Mouse (Mus musculus): ENCODE measurements around the gene D5Ertd579e. TPM values are rescaled to one million over a fixed set of nuclear protein-coding genes. Genes with fewer than 3 reads are reported as not detected.
"Not testable (repeated sequence)": the region's sequence is repeated elsewhere in the genome, so short reads cannot be mapped to it uniquely, and the experiment has no call there.

The D5Ertd579e gene
- polyA plus RNA-seq, 1 experiment: 14.4 TPM

DNA sequence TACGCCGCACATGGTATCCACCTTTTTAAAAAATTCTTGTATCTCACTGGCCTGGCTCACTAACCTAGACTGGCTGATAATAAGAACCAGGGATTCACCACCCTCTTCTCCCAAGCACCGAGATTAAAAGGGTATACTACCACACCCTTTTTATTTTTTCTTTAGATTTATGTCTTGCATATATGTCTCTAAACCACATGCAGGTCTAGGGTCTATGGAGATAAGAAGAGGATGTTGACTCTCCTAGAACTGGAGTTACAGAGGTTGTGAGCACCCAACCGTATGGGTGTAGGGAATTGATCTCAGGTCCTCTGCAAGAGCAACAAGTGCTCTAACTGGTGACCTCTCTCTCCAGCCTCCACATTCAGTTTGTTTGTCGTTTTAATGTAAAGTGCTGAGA lies 17.9 kb downstream of the D5Ertd579e start:
- H3K27ac ChIP-seq (ENCODE audit: insufficient read depth, low read length): no peak overlapping the region
- WGBS: 82% methylated on average over 5 of the region's 5 CpGs

DNA sequence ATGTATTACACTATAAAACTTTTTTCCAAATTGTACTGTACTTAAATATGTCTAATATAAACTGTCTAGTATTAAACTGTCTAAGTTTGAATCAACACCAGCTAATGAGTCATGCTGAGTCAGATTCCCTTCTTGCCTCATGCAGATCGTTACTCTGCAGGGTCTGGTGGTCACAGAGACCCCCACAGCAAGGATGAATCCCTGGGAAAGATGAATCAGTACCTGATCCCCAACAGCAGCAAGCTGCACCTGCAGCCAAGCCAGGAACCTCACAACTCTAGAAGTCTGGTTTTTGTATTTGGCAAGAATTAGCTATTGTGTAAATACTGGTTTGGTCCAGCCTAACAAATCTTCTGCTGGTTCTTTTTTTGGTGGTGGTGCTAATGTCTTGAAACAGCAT lies 20.4 kb downstream of the D5Ertd579e start:
- 58% methylated on average over 1 of the region's 1 CpGs for WGBS
- no peak for TF ChIP-seq CTCF (IDR thresholded peaks at IDR 0.05; ENCODE audit: extremely low read depth, insufficient read depth, insufficient read length, insufficient replicate concordance)
- no peak for TF ChIP-seq POLR2A (IDR thresholded peaks at IDR 0.05; ENCODE audit: low read depth, low read length)
- H3K4me3 ChIP-seq (ENCODE audit: extremely low read depth, insufficient read depth, insufficient read length): no peak overlapping the region
- DNase-seq (ENCODE audit: low read depth in 1 of 2, low spot score in 2 of 2): no peak
- no peak overlapping the region for H3K27ac ChIP-seq (ENCODE audit: insufficient read depth, low read length)
- no peaks in the 10 kb centered on the region for H3K27me3 ChIP-seq (ENCODE audit: control insufficient read depth, insufficient read depth, low read length)
- H3K4me1 ChIP-seq (ENCODE audit: control insufficient read depth, insufficient read depth, insufficient read length): no peaks in the 10 kb centered on the region
- peaks cover 3% of the 10 kb centered on the region; the same call in 1 of the 2 replicates for H3K36me3 ChIP-seq (ENCODE audit: control insufficient read depth, insufficient read depth, low read length)

More for the DNA sequence above, 17.9 kb downstream of the D5Ertd579e start:
- Histone ChIP-seq H3K36me3 (ENCODE audit: control insufficient read depth, insufficient read depth, low read length) (no peaks in the 10 kb centered on the region), H3K4me1 (ENCODE audit: control insufficient read depth, insufficient read depth, insufficient read length) (no peaks in the 10 kb centered on the region), H3K27me3 (ENCODE audit: control insufficient read depth, insufficient read depth, low read length) (no peaks in the 10 kb centered on the region), H3K4me3 (ENCODE audit: extremely low read depth, insufficient read depth, insufficient read length) (no peak overlapping the region)
- TF ChIP-seq POLR2A (IDR thresholded peaks at IDR 0.05; ENCODE audit: low read depth, low read length): no peak
- TF ChIP-seq CTCF (IDR thresholded peaks at IDR 0.05; ENCODE audit: extremely low read depth, insufficient read depth, insufficient read length, insufficient replicate concordance): no peak
- no peak for DNase-seq (ENCODE audit: low read depth in 1 of 2, low spot score in 2 of 2)

DNA sequence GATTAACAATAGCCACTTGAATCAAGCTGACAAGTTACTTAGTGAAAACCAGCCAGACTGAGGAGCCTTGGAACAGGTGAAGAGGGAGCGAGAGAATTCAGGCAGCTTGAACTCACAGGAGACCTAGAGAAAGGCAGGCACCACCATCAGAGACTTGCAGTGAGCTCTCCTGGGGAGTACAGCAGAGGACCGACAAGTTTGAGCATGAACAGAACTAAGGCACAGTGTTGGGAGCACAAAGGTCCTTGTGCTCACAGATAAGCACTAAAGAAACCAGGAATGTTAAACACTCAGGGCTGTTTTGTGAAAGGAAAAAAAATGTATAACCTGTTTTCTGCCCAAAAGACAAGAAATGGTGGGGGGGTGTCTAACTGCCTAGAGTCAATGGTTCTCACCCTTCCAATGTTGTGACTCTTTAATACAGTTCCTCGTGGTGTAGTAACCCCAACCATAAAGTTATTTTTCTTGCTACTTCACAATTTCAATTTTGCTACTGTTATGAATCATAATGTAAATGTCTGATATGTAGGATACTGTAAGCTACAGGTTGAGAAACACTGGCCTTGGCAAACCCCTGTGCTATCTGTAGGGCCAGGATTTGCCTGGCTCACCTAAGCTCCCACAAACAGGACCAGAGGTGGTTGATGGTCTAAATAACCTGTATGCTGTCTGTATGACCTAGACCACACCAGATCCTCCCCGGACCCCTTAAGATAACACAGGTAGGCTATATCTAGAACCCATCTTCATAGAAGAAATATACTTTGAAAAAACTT lies 21.0 kb downstream of the D5Ertd579e start:
- no peaks in the 10 kb centered on the region for H3K27me3 ChIP-seq (ENCODE audit: control insufficient read depth, insufficient read depth, low read length)
- H3K4me1 ChIP-seq (ENCODE audit: control insufficient read depth, insufficient read depth, insufficient read length): peaks cover 4% of the 10 kb centered on the region; the same call in 1 of the 2 replicates
- WGBS: 90% methylated on average over 4 of the region's 4 CpGs
- TF ChIP-seq CTCF (IDR thresholded peaks at IDR 0.05; ENCODE audit: extremely low read depth, insufficient read depth, insufficient read length, insufficient replicate concordance) (no peak), POLR2A (IDR thresholded peaks at IDR 0.05; ENCODE audit: low read depth, low read length) (no peak)
- H3K4me3 ChIP-seq (ENCODE audit: extremely low read depth, insufficient read depth, insufficient read length): no peak overlapping the region
- no peak for DNase-seq (ENCODE audit: low read depth in 1 of 2, low spot score in 2 of 2)
- H3K36me3 ChIP-seq (ENCODE audit: control insufficient read depth, insufficient read depth, low read length): peaks cover 3% of the 10 kb centered on the region; the same call in 1 of the 2 replicates
- H3K27ac ChIP-seq (ENCODE audit: insufficient read depth, low read length): no peak overlapping the region

DNA sequence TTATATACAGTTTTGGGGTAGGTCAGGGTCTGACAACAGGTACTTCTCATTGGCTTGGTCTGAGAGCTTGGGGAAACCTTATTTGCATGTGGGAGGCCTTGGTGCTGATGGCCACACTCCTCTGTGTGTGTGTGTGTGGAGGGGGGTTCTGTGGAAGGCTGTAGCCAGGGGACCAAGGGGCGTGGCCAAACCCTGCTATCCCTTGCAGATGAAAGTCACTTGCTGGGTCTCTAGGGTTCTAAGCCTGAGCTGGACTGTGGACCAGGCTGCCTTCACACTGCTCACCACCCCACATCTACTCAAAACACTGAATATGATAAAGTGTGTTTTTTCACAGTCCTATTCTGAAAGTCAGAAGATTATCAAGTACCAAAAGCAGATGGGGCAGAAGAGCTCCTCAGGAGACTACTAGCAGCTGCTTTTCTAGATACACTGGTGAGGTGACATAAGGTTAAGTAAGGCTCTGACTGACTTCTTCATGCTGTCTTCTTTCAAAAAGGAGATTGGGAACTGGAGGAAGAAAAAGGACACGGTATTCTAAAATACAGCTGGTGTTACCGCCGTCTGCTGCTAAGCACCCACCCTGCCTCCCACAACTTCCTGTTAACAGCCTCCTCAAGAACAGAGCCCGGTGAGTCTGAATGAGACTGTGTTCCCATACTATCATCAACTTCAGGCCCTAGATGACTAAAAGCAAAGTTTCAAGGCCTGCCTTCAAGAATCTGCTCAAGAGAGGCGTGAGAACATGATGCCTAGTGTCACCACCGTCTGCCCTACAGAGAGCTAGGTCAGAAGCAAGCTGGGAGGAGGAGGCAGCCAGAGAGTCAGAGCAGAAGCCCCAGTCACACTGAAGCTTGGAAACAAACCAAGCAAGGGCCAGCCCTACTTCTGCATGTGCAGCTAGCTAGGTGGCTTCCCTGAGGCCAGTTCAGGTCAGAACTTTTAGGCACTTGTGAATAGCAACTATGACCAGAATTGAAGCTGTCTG lies 26.5 kb downstream of the D5Ertd579e start:
- Histone ChIP-seq H3K27ac (ENCODE audit: insufficient read depth, low read length) (peak overlapping the region; percentile 75), H3K27me3 (ENCODE audit: control insufficient read depth, insufficient read depth, low read length) (no peaks in the 10 kb centered on the region), H3K4me1 (ENCODE audit: control insufficient read depth, insufficient read depth, insufficient read length) (peaks cover 16% of the 10 kb centered on the region; the same call in 1 of the 2 replicates), H3K36me3 (ENCODE audit: control insufficient read depth, insufficient read depth, low read length) (peaks cover 3% of the 10 kb centered on the region; the same call in 1 of the 2 replicates), H3K4me3 (ENCODE audit: extremely low read depth, insufficient read depth, insufficient read length) (no peak overlapping the region)
- DNase-seq (ENCODE audit: low read depth in 1 of 2, low spot score in 2 of 2): peak in 1 of 2 experiments; percentile 34
- WGBS: 17% methylated on average over 7 of the region's 7 CpGs
- TF ChIP-seq CTCF (IDR thresholded peaks at IDR 0.05; ENCODE audit: extremely low read depth, insufficient read depth, insufficient read length, insufficient replicate concordance) (no peak), POLR2A (IDR thresholded peaks at IDR 0.05; ENCODE audit: low read depth, low read length) (no peak)

DNA sequence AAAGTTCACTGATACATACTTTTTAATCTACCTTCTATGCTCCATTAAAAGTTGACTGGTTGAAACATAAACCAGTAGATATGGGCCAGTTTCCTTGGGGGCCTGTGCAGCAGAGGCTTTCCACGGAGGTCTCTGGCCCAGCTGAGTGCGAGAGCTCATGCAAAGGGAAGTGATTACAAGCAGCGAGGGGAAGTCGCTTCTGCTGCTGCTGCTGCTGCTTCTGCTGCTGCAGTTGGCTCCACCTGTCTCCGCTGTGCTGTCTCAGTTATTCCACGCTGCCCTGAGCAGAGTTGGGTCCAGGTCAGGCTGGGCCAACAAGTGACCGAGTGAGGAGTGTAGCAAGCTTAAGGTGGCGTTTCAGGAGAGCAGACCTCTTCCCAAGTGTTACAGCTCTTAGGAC lies 27.3 kb downstream of the D5Ertd579e start:
- Histone ChIP-seq H3K4me1 (ENCODE audit: control insufficient read depth, insufficient read depth, insufficient read length) (peaks cover 16% of the 10 kb centered on the region; the same call in 1 of the 2 replicates), H3K27me3 (ENCODE audit: control insufficient read depth, insufficient read depth, low read length) (no peaks in the 10 kb centered on the region), H3K4me3 (ENCODE audit: extremely low read depth, insufficient read depth, insufficient read length) (no peak overlapping the region), H3K27ac (ENCODE audit: insufficient read depth, low read length) (peak overlapping the region; percentile 75), H3K36me3 (ENCODE audit: control insufficient read depth, insufficient read depth, low read length) (peaks cover 3% of the 10 kb centered on the region; the same call in 1 of the 2 replicates)
- DNase-seq (ENCODE audit: low read depth in 1 of 2, low spot score in 2 of 2): peak in 1 of 2 experiments; percentile 44
- 37% methylated on average over 8 of the region's 8 CpGs for WGBS
- no peak for TF ChIP-seq CTCF (IDR thresholded peaks at IDR 0.05; ENCODE audit: extremely low read depth, insufficient read depth, insufficient read length, insufficient replicate concordance)
- no peak for TF ChIP-seq POLR2A (IDR thresholded peaks at IDR 0.05; ENCODE audit: low read depth, low read length)

DNA sequence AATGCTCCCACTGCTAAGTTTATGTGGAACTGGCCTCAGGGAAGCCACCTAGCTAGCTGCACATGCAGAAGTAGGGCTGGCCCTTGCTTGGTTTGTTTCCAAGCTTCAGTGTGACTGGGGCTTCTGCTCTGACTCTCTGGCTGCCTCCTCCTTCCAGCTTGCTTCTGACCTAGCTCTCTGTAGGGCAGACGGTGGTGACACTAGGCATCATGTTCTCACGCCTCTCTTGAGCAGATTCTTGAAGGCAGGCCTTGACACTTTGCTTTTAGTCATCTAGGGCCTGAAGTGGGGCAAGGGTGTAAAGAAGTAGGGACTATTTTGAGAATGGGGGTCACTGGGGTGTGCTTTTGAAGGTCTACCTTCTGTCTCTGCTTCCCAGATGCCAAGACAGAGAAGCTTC lies 27.8 kb downstream of the D5Ertd579e start:
- H3K27me3 ChIP-seq (ENCODE audit: control insufficient read depth, insufficient read depth, low read length); H3K36me3 ChIP-seq (ENCODE audit: control insufficient read depth, insufficient read depth, low read length); DNase-seq (ENCODE audit: low read depth in 1 of 2, low spot score in 2 of 2); H3K4me3 ChIP-seq (ENCODE audit: extremely low read depth, insufficient read depth, insufficient read length): not testable (repeated sequence)
- Histone ChIP-seq H3K4me1 (ENCODE audit: control insufficient read depth, insufficient read depth, insufficient read length) (peaks cover 16% of the 10 kb centered on the region; the same call in 1 of the 2 replicates), H3K27ac (ENCODE audit: insufficient read depth, low read length) (peak overlapping the region; percentile 20; the same call in 1 of the 2 replicates)
- 88% methylated on average over 2 of the region's 2 CpGs for WGBS
